Mouse (Mus musculus): ENCODE results near the gene Rpl3. TPM values are rescaled to one million over a fixed set of nuclear protein-coding genes. Genes with fewer than 3 reads are reported as not detected.

Rpl3 gene
- polyA plus RNA-seq, 1 experiment from 2014 or later: 622 TPM

GRCm38 (mm10) chr15:80037255-80038109, 54.2 kb downstream of the Rpl3 start:
- no peak overlapping the region for H3K4me3 ChIP-seq
- no peak for ATAC-seq (ENCODE audit: low FRiP score)
- no peaks in the 10 kb centered on the region for H3K4me1 ChIP-seq (replicated peaks)
- H3K4me2 ChIP-seq: no peak overlapping the region
- no peaks in the 10 kb centered on the region for H3K36me3 ChIP-seq
- H3K9ac ChIP-seq: no peak overlapping the region
- no peak overlapping the region for H3K27ac ChIP-seq
- WGBS: 82% methylated on average over 11 of the region's 11 CpGs
- no peaks in the 10 kb centered on the region for H3K9me3 ChIP-seq
- H3K27me3 ChIP-seq: no peaks in the 10 kb centered on the region

- H3K9ac ChIP-seq: no peak overlapping the region
- H3K4me3 ChIP-seq: no peak overlapping the region
- no peaks in the 10 kb centered on the region for H3K4me1 ChIP-seq (replicated peaks)
- H3K27ac ChIP-seq: no peak overlapping the region
- H3K36me3 ChIP-seq: no peaks in the 10 kb centered on the region
- H3K4me2 ChIP-seq: no peak overlapping the region
- no peak for ATAC-seq (ENCODE audit: low FRiP score)
- no peaks in the 10 kb centered on the region for H3K9me3 ChIP-seq
- H3K27me3 ChIP-seq: no peaks in the 10 kb centered on the region
- 87% methylated on average over 6 of the region's 6 CpGs for WGBS
Observed at GRCm38 (mm10) chr15:80035341-80035885, 56.3 kb downstream of the Rpl3 start.

DNA sequence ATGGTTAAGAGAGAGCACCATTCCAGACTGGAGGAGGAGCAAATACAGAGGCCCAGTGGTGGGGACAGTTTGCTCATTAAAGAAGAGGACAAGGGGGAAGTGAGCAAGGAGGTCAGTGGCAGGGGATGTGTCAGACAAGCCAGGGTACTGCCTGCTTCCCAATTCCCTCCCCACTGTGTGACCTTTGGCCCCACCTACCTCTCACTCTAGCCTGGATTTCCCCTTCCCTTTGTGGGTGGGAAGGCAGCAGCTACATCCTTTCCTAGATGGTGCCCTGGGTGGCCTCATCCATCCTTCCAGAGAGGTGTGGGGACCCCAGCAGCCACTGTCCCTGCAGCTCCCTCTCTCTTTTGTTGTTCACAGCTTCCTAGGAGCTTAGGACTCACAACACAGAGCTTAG, 56.8 kb downstream of the Rpl3 start:
- Histone ChIP-seq H3K9me3 (no peaks in the 10 kb centered on the region), H3K27me3 (no peaks in the 10 kb centered on the region), H3K9ac (no peak overlapping the region), H3K4me3 (no peak overlapping the region), H3K4me1 (replicated peaks) (no peaks in the 10 kb centered on the region), H3K4me2 (no peak overlapping the region), H3K36me3 (no peaks in the 10 kb centered on the region), H3K27ac (no peak overlapping the region)
- ATAC-seq (ENCODE audit: low FRiP score): no peak

GRCm38 (mm10) chr15:80034366-80034765, 57.3 kb downstream of the Rpl3 start:
- no peaks in the 10 kb centered on the region for H3K27me3 ChIP-seq
- H3K4me3 ChIP-seq: no peak overlapping the region
- no peak overlapping the region for H3K9ac ChIP-seq
- no peak overlapping the region for H3K4me2 ChIP-seq
- no peaks in the 10 kb centered on the region for H3K9me3 ChIP-seq
- 74% methylated on average over 7 of the region's 7 CpGs for WGBS
- ATAC-seq (ENCODE audit: low FRiP score): no peak
- no peaks in the 10 kb centered on the region for H3K36me3 ChIP-seq
- no peaks in the 10 kb centered on the region for H3K4me1 ChIP-seq (replicated peaks)
- no peak overlapping the region for H3K27ac ChIP-seq

GRCm38 (mm10) chr15:80031133-80031532, 60.5 kb downstream of the Rpl3 start:
- Histone ChIP-seq H3K4me2 (no peak overlapping the region), H3K27ac (no peak overlapping the region), H3K9ac (no peak overlapping the region), H3K27me3 (0 out of 2 replicates have a peak, but pooled peaks cover 4% of the 10 kb centered on the region), H3K36me3 (no peaks in the 10 kb centered on the region), H3K9me3 (no peaks in the 10 kb centered on the region), H3K4me1 (replicated peaks) (peaks cover 9% of the 10 kb centered on the region), H3K4me3 (no peak overlapping the region)
- WGBS: 86% methylated on average over 4 of the region's 4 CpGs
- ATAC-seq (ENCODE audit: low FRiP score): no peak

- Histone ChIP-seq H3K4me2 (no peak overlapping the region), H3K4me3 (no peak overlapping the region), H3K9me3 (no peaks in the 10 kb centered on the region), H3K27ac (no peak overlapping the region), H3K9ac (no peak overlapping the region), H3K27me3 (0 out of 2 replicates have a peak, but pooled peaks cover 4% of the 10 kb centered on the region), H3K36me3 (no peaks in the 10 kb centered on the region), H3K4me1 (replicated peaks) (peaks cover 14% of the 10 kb centered on the region)
- WGBS: 94% methylated on average over 10 of the region's 10 CpGs
- ATAC-seq (ENCODE audit: low FRiP score): no peak
Observed at GRCm38 (mm10) chr15:80030399-80030798, 61.3 kb downstream of the Rpl3 start.

GRCm38 (mm10) chr15:80028862-80029261, 62.8 kb downstream of the Rpl3 start:
- WGBS: 76% methylated on average over 5 of the region's 5 CpGs
- Histone ChIP-seq H3K27me3 (0 out of 2 replicates have a peak, but pooled peaks cover 4% of the 10 kb centered on the region), H3K4me3 (no peak overlapping the region), H3K36me3 (no peaks in the 10 kb centered on the region), H3K4me2 (no peak overlapping the region), H3K9me3 (no peaks in the 10 kb centered on the region), H3K27ac (no peak overlapping the region), H3K4me1 (replicated peaks) (peaks cover 29% of the 10 kb centered on the region), H3K9ac (no peak overlapping the region)
- no peak for ATAC-seq (ENCODE audit: low FRiP score)

Small RNAs within 50 kb of the gene (microRNA-seq; reads per million reads assigned to microRNA genes)
- 20.2 reads per million, percentile 30 among the genes with 10 or more reads in this experiment for gene Snord43

Other genes starting within 250 kb of the Rpl3 start
- gene Apobec3, start 200.2 kb downstream of the Rpl3 start, polyA plus RNA-seq (2015; fragmentation: Nextera tagmentation; extraction: Ambion mirVana): 4.5 and 4.7 TPM in 2 replicates
- gene Cbx7, start 120.7 kb downstream of the Rpl3 start, polyA plus RNA-seq (2015; fragmentation: Nextera tagmentation; extraction: Ambion mirVana): 3.6 and 3.7 TPM in 2 replicates
- 2.4 and 2.8 TPM in 2 replicates for gene Pdgfb, start 76.9 kb downstream of the Rpl3 start, polyA plus RNA-seq (2015; fragmentation: Nextera tagmentation; extraction: Ambion mirVana)
- gene Syngr1, start 534 bp downstream of the Rpl3 start, polyA plus RNA-seq (2015; fragmentation: Nextera tagmentation; extraction: Ambion mirVana): 27.9 and 28.3 TPM in 2 replicates
- 38.3 and 41.2 TPM in 2 replicates for gene Tab1, start 41.3 kb upstream of the Rpl3 start, polyA plus RNA-seq (2015; fragmentation: Nextera tagmentation; extraction: Ambion mirVana)
- gene Mgat3, start 81.9 kb upstream of the Rpl3 start, polyA plus RNA-seq (2015; fragmentation: Nextera tagmentation; extraction: Ambion mirVana): 12.2 and 13.0 TPM in 2 replicates
- gene Mief1, start 142.2 kb upstream of the Rpl3 start, polyA plus RNA-seq (2015; fragmentation: Nextera tagmentation; extraction: Ambion mirVana): 36.9 and 37.7 TPM in 2 replicates
- gene AC140267.1, start 144.0 kb upstream of the Rpl3 start, polyA plus RNA-seq (2015; fragmentation: Nextera tagmentation; extraction: Ambion mirVana): not detected in 2 replicates
- 115 and 118 TPM in 2 replicates for gene Atf4, start 163.3 kb upstream of the Rpl3 start, polyA plus RNA-seq (2015; fragmentation: Nextera tagmentation; extraction: Ambion mirVana)
- gene Rps19bp1, start 172.4 kb upstream of the Rpl3 start, polyA plus RNA-seq (2015; fragmentation: Nextera tagmentation; extraction: Ambion mirVana): 74.7 and 75.9 TPM in 2 replicates
- 0.34 and 0.39 TPM in 2 replicates for gene Cacna1i, start 195.4 kb upstream of the Rpl3 start, polyA plus RNA-seq (2015; fragmentation: Nextera tagmentation; extraction: Ambion mirVana)

Measured in hindbrain, embryonic 13.5 days (tissue).